Mouse (Mus musculus): Measurements from ENCODE around the gene Timp3. TPM values are rescaled to one million over a fixed set of nuclear protein-coding genes. Genes with fewer than 3 reads are reported as not detected.

Gene Timp3
- polyA plus RNA-seq, 1 experiment from 2014 or later: 51.6 TPM

- no peaks in the 10 kb centered on the region for H3K27me3 ChIP-seq (replicated peaks)
- H3K27ac ChIP-seq (replicated peaks): no peak overlapping the region
- H3K9ac ChIP-seq (replicated peaks): no peak overlapping the region
- H3K4me1 ChIP-seq: no peaks in the 10 kb centered on the region
- WGBS: 83% methylated on average over 2 of the region's 2 CpGs
- H3K36me3 ChIP-seq: no peaks in the 10 kb centered on the region
- ATAC-seq (ENCODE audit: low FRiP score): no peak
- no peak overlapping the region for H3K4me2 ChIP-seq
- no peak overlapping the region for H3K4me3 ChIP-seq (replicated peaks)
- no peaks in the 10 kb centered on the region for H3K9me3 ChIP-seq (replicated peaks)
These were observed 21.7 kb upstream of the Timp3 start for GRCm38 (mm10) chr10:86278481-86278880.

- Histone ChIP-seq H3K4me2 (no peak overlapping the region), H3K27ac (replicated peaks) (no peak overlapping the region), H3K4me1 (no peaks in the 10 kb centered on the region), H3K4me3 (replicated peaks) (no peak overlapping the region), H3K27me3 (replicated peaks) (no peaks in the 10 kb centered on the region), H3K36me3 (no peaks in the 10 kb centered on the region), H3K9ac (replicated peaks) (no peak overlapping the region), H3K9me3 (replicated peaks) (no peaks in the 10 kb centered on the region)
- WGBS: 90% methylated on average over 7 of the region's 7 CpGs
- ATAC-seq (ENCODE audit: low FRiP score): no peak
These were observed 20.5 kb upstream of the Timp3 start for GRCm38 (mm10) chr10:86279579-86280168.

GRCm38 (mm10) chr10:86281238-86281637 is 18.9 kb upstream of the Timp3 start:
- no peak for ATAC-seq (ENCODE audit: low FRiP score)
- Histone ChIP-seq H3K27ac (replicated peaks) (no peak overlapping the region), H3K4me3 (replicated peaks) (no peak overlapping the region), H3K9ac (replicated peaks) (no peak overlapping the region), H3K4me2 (no peak overlapping the region), H3K36me3 (no peaks in the 10 kb centered on the region), H3K9me3 (replicated peaks) (no peaks in the 10 kb centered on the region), H3K27me3 (replicated peaks) (no peaks in the 10 kb centered on the region), H3K4me1 (no peaks in the 10 kb centered on the region)
- 92% methylated on average over 8 of the region's 8 CpGs for WGBS

- Histone ChIP-seq H3K9ac (replicated peaks) (no peak overlapping the region), H3K27ac (replicated peaks) (no peak overlapping the region), H3K4me1 (no peaks in the 10 kb centered on the region), H3K27me3 (replicated peaks) (no peaks in the 10 kb centered on the region), H3K9me3 (replicated peaks) (no peaks in the 10 kb centered on the region), H3K4me2 (no peak overlapping the region), H3K4me3 (replicated peaks) (no peak overlapping the region), H3K36me3 (no peaks in the 10 kb centered on the region)
- ATAC-seq (ENCODE audit: low FRiP score): no peak
- 90% methylated on average over 7 of the region's 7 CpGs for WGBS
These were observed 13.7 kb upstream of the Timp3 start for GRCm38 (mm10) chr10:86286508-86286907.

GRCm38 (mm10) chr10:86290109-86290771 is 9.9 kb upstream of the Timp3 start:
- no peak overlapping the region for H3K27ac ChIP-seq (replicated peaks)
- no peaks in the 10 kb centered on the region for H3K9me3 ChIP-seq (replicated peaks)
- H3K4me2 ChIP-seq: no peak overlapping the region
- peaks cover under 1% of the 10 kb centered on the region for H3K4me1 ChIP-seq
- no peaks in the 10 kb centered on the region for H3K36me3 ChIP-seq
- 85% methylated on average over 8 of the region's 8 CpGs for WGBS
- no peak overlapping the region for H3K9ac ChIP-seq (replicated peaks)
- no peak overlapping the region for H3K4me3 ChIP-seq (replicated peaks)
- H3K27me3 ChIP-seq (replicated peaks): no peaks in the 10 kb centered on the region
- ATAC-seq (ENCODE audit: low FRiP score): no peak

- ATAC-seq (ENCODE audit: low FRiP score): no peak
- Histone ChIP-seq H3K9me3 (replicated peaks) (no peaks in the 10 kb centered on the region), H3K27ac (replicated peaks) (no peak overlapping the region), H3K27me3 (replicated peaks) (no peaks in the 10 kb centered on the region), H3K4me3 (replicated peaks) (no peak overlapping the region), H3K4me2 (no peak overlapping the region), H3K9ac (replicated peaks) (no peak overlapping the region), H3K36me3 (no peaks in the 10 kb centered on the region), H3K4me1 (peaks cover 12% of the 10 kb centered on the region)
- 83% methylated on average over 1 of the region's 1 CpGs for WGBS
These were observed 6.3 kb upstream of the Timp3 start for GRCm38 (mm10) chr10:86293880-86294279.

- Histone ChIP-seq H3K36me3 (no peaks in the 10 kb centered on the region), H3K9me3 (replicated peaks) (no peaks in the 10 kb centered on the region), H3K9ac (replicated peaks) (no peak overlapping the region), H3K4me3 (replicated peaks) (no peak overlapping the region), H3K4me1 (peaks cover 14% of the 10 kb centered on the region), H3K27me3 (replicated peaks) (no peaks in the 10 kb centered on the region), H3K27ac (replicated peaks) (no peak overlapping the region), H3K4me2 (no peak overlapping the region)
- 70% methylated on average over 10 of the region's 10 CpGs for WGBS
- no peak for ATAC-seq (ENCODE audit: low FRiP score)
These were observed 5.4 kb upstream of the Timp3 start for GRCm38 (mm10) chr10:86294599-86295365.

- Histone ChIP-seq H3K4me1 (peaks cover 21% of the 10 kb centered on the region), H3K4me2 (peak overlapping the region; percentile 51), H3K9ac (replicated peaks) (peak overlapping the region; percentile 28; the same call in 1 of the 2 replicates), H3K4me3 (replicated peaks) (no peak overlapping the region), H3K27me3 (replicated peaks) (no peaks in the 10 kb centered on the region), H3K36me3 (no peaks in the 10 kb centered on the region), H3K27ac (replicated peaks) (no peak overlapping the region), H3K9me3 (replicated peaks) (no peaks in the 10 kb centered on the region)
- 0 out of 2 replicates have a peak, but pooled peaks have one; percentile 8 for ATAC-seq (ENCODE audit: low FRiP score)
- 31% methylated on average over 13 of the region's 13 CpGs for WGBS
These were observed 4.6 kb upstream of the Timp3 start for GRCm38 (mm10) chr10:86295454-86296098.

- peak; percentile 68 for ATAC-seq (ENCODE audit: low FRiP score)
- H3K9me3 ChIP-seq (replicated peaks): no peaks in the 10 kb centered on the region
- peaks cover 27% of the 10 kb centered on the region for H3K4me1 ChIP-seq
- H3K9ac ChIP-seq (replicated peaks): peak overlapping the region; percentile 28; the same call in 1 of the 2 replicates
- no peaks in the 10 kb centered on the region for H3K36me3 ChIP-seq
- no peak overlapping the region for H3K4me3 ChIP-seq (replicated peaks)
- no peak overlapping the region for H3K27ac ChIP-seq (replicated peaks)
- no peaks in the 10 kb centered on the region for H3K27me3 ChIP-seq (replicated peaks)
- 5% methylated on average over 14 of the region's 14 CpGs for WGBS
- peak overlapping the region; percentile 51 for H3K4me2 ChIP-seq
These were observed 4.1 kb upstream of the Timp3 start for GRCm38 (mm10) chr10:86296111-86296510.

- H3K27me3 ChIP-seq (replicated peaks): peaks cover 7% of the 10 kb centered on the region
- no peaks in the 10 kb centered on the region for H3K9me3 ChIP-seq (replicated peaks)
- no peaks in the 10 kb centered on the region for H3K36me3 ChIP-seq
- WGBS: 89% methylated on average over 2 of the region's 2 CpGs
- no peak overlapping the region for H3K9ac ChIP-seq (replicated peaks)
- no peak overlapping the region for H3K4me2 ChIP-seq
- no peak overlapping the region for H3K27ac ChIP-seq (replicated peaks)
- no peak overlapping the region for H3K4me3 ChIP-seq (replicated peaks)
- H3K4me1 ChIP-seq: peaks cover 32% of the 10 kb centered on the region
- no peak for ATAC-seq (ENCODE audit: low FRiP score)
These were observed 2.9 kb upstream of the Timp3 start for GRCm38 (mm10) chr10:86297307-86297706.

GRCm38 (mm10) chr10:86298326-86298725 is 1.8 kb upstream of the Timp3 start:
- H3K36me3 ChIP-seq: no peaks in the 10 kb centered on the region
- ATAC-seq (ENCODE audit: low FRiP score): no peak
- WGBS: 77% methylated on average over 6 of the region's 6 CpGs
- H3K4me1 ChIP-seq: peaks cover 38% of the 10 kb centered on the region
- no peak overlapping the region for H3K4me2 ChIP-seq
- H3K27me3 ChIP-seq (replicated peaks): peaks cover 7% of the 10 kb centered on the region
- H3K27ac ChIP-seq (replicated peaks): no peak overlapping the region
- no peak overlapping the region for H3K9ac ChIP-seq (replicated peaks)
- no peaks in the 10 kb centered on the region for H3K9me3 ChIP-seq (replicated peaks)
- no peak overlapping the region for H3K4me3 ChIP-seq (replicated peaks)

All from neural tube, embryonic 15.5 days (tissue).